Mouse (Mus musculus) heart, adult 2 months (tissue): ENCODE measurements around the gene Tmem104. TPM values are rescaled to one million over a fixed set of nuclear protein-coding genes. Genes with fewer than 3 reads are reported as not detected.

ENCODE experiments used
- DNase-seq, 2 experiments: peaks; one replicate each; pipeline ENCODE4 v3.0.0; 2021
- H3K27ac ChIP-seq: fragments of 200-600 bp; 2 replicates; pipeline ENCODE4 v1.8.1; 2022
- H3K27me3 ChIP-seq: fragments of 200-500 bp; 2 replicates; pipeline ENCODE4 v1.6.1; 2012; ENCODE audit warnings: mild to moderate bottlenecking, low read length, inconsistent platforms, mixed read lengths; ENCODE audit not compliant: control insufficient read depth, insufficient read depth
- H3K36me3 ChIP-seq: fragments of 200-500 bp; 2 replicates; pipeline ENCODE4 v1.6.1; 2012; ENCODE audit warnings: low read length, inconsistent platforms; ENCODE audit not compliant: control insufficient read depth, insufficient read depth
- H3K4me1 ChIP-seq: fragments of 200-500 bp; 2 replicates; pipeline ENCODE4 v1.6.1; 2011; ENCODE audit warnings: low read length; ENCODE audit not compliant: control insufficient read depth, insufficient read depth
- H3K4me3 ChIP-seq: fragments of 200-600 bp; 2 replicates; pipeline ENCODE4 v1.8.1; 2022
- H3K79me2 ChIP-seq: fragments of 200-500 bp; replicated peaks from 2 replicates; pipeline ENCODE4 v1.6.1; 2012; ENCODE audit warnings: mild to moderate bottlenecking, inconsistent platforms, low read length, moderate library complexity, mixed read lengths; ENCODE audit not compliant: control insufficient read depth, insufficient read depth
- H3K9ac ChIP-seq: fragments of 200-500 bp; 2 replicates; pipeline ENCODE4 v1.6.1; 2012; ENCODE audit warnings: low read depth, mild to moderate bottlenecking, control low read depth, inconsistent platforms, low read length, mixed read lengths
- CTCF ChIP-seq: fragments of 200-600 bp; IDR thresholded peaks from 2 replicates; pipeline ENCODE4 v1.8.1; 2022; ENCODE audit warnings: antibody characterized with exemption, mild to moderate bottlenecking, moderate library complexity
- EP300 ChIP-seq: fragments of 200-500 bp; IDR thresholded peaks from 2 replicates; pipeline ENCODE4 v1.6.1; 2011; ENCODE audit warnings: low read depth, low read length, control low read depth; ENCODE audit not compliant: insufficient read depth
- POLR2A ChIP-seq: fragments of 200-500 bp; IDR thresholded peaks from 2 replicates; pipeline ENCODE4 v1.6.1; 2011; ENCODE audit warnings: mild to moderate bottlenecking, low read depth, low read length, control low read depth; ENCODE audit not compliant: insufficient read depth
- WGBS: fragments of 180-500 bp; shearing (Covaris S2); methylation state at CpG from one replicate; pipeline ENCODE4 v1.1.7; 2018; 5-methylcytosine and 5-hydroxymethylcytosine counted together
- intact Hi-C: fragments of 180-260 bp; cut with DNase I; formaldehyde crosslinking; loops from one replicate; pipeline ENCODE4 v1.15.1; 2025
- polyA plus RNA-seq: library from polyadenylated mRNA; depleted of rRNA; stranded (reverse); fragments of >200 nt; gene quantifications from 2 replicates; pipeline ENCODE4 v1.2.3, GENCODE M21; 2012
- total RNA-seq, 2 experiments: library from RNA; stranded (reverse); gene quantifications; 2 replicates each; pipeline ENCODE4 v1.2.3; 2021

The Tmem104 gene
- total and polyA plus RNA-seq, 3 experiments: 8.8 to 11.6 (median 9.9) TPM

- TF ChIP-seq CTCF (no peak), POLR2A (no peak), EP300 (no peak)
- H3K36me3 ChIP-seq: no peaks in the 10 kb centered on the region
- H3K4me1 ChIP-seq: peaks cover 1% of the 10 kb centered on the region
- H3K27ac ChIP-seq: no peak overlapping the region
- no peak overlapping the region for H3K4me3 ChIP-seq
- WGBS: 85% methylated on average over 12 of the region's 12 CpGs
- no peaks in the 10 kb centered on the region for H3K27me3 ChIP-seq
- H3K79me2 ChIP-seq: no peaks in the 10 kb centered on the region
- H3K9ac ChIP-seq: no peak overlapping the region
- peak in 1 of 2 experiments; percentile 16 for DNase-seq
- intact Hi-C loops: no loop called here
Observed at GRCm38 (mm10) chr11:115283891-115284620, 96.8 kb downstream of the Tmem104 start.

GRCm38 (mm10) chr11:115285282-115285681 lies 98.0 kb downstream of the Tmem104 start:
- H3K9ac ChIP-seq: no peak overlapping the region
- H3K27me3 ChIP-seq: no peaks in the 10 kb centered on the region
- TF ChIP-seq CTCF (no peak), POLR2A (no peak), EP300 (no peak)
- DNase-seq: no peak
- no peaks in the 10 kb centered on the region for H3K79me2 ChIP-seq
- WGBS: 48% methylated on average over 4 of the region's 4 CpGs
- H3K36me3 ChIP-seq: no peaks in the 10 kb centered on the region
- H3K27ac ChIP-seq: no peak overlapping the region
- intact Hi-C loops: no loop called here
- peaks cover 1% of the 10 kb centered on the region for H3K4me1 ChIP-seq
- H3K4me3 ChIP-seq: no peak overlapping the region

- TF ChIP-seq EP300 (no peak), CTCF (no peak), POLR2A (no peak)
- H3K4me3 ChIP-seq: no peak overlapping the region
- WGBS: 71% methylated on average over 19 of the region's 19 CpGs
- H3K4me1 ChIP-seq: peaks cover 6% of the 10 kb centered on the region
- DNase-seq: no peak
- no peaks in the 10 kb centered on the region for H3K79me2 ChIP-seq
- H3K9ac ChIP-seq: no peak overlapping the region
- no peak overlapping the region for H3K27ac ChIP-seq
- H3K36me3 ChIP-seq: no peaks in the 10 kb centered on the region
- H3K27me3 ChIP-seq: no peaks in the 10 kb centered on the region
- intact Hi-C loops: no loop called here
Observed at GRCm38 (mm10) chr11:115286201-115286993, 99.1 kb downstream of the Tmem104 start.

- Histone ChIP-seq H3K4me3 (no peak overlapping the region), H3K36me3 (no peaks in the 10 kb centered on the region), H3K4me1 (peaks cover 6% of the 10 kb centered on the region; the same call in 1 of the 2 replicates), H3K27me3 (no peaks in the 10 kb centered on the region), H3K79me2 (no peaks in the 10 kb centered on the region), H3K27ac (no peak overlapping the region), H3K9ac (no peak overlapping the region)
- WGBS: 86% methylated on average over 5 of the region's 5 CpGs
- DNase-seq: no peak
- intact Hi-C loops: no loop called here
- TF ChIP-seq POLR2A: no peak
- TF ChIP-seq EP300: no peak
- TF ChIP-seq CTCF: no peak
Observed at GRCm38 (mm10) chr11:115287386-115287785, 100.1 kb downstream of the Tmem104 start.

- no peaks in the 10 kb centered on the region for H3K27me3 ChIP-seq
- H3K4me3 ChIP-seq: no peak overlapping the region
- H3K9ac ChIP-seq: no peak overlapping the region
- H3K4me1 ChIP-seq: peaks cover 6% of the 10 kb centered on the region; the same call in 1 of the 2 replicates
- H3K79me2 ChIP-seq: no peaks in the 10 kb centered on the region
- 64% methylated on average over 2 of the region's 2 CpGs for WGBS
- no peak overlapping the region for H3K27ac ChIP-seq
- H3K36me3 ChIP-seq: no peaks in the 10 kb centered on the region
- intact Hi-C loops: no loop called here
- DNase-seq: peak in 1 of 2 experiments; percentile 19
- TF ChIP-seq CTCF (no peak), EP300 (no peak), POLR2A (no peak)
Observed at GRCm38 (mm10) chr11:115288305-115288704, 101.0 kb downstream of the Tmem104 start.

GRCm38 (mm10) chr11:115289885-115290284 lies 102.6 kb downstream of the Tmem104 start:
- Histone ChIP-seq H3K27ac (no peak overlapping the region; the same call in 1 of the 2 replicates), H3K4me3 (no peak overlapping the region), H3K36me3 (no peaks in the 10 kb centered on the region), H3K79me2 (no peaks in the 10 kb centered on the region), H3K27me3 (no peaks in the 10 kb centered on the region), H3K9ac (no peak overlapping the region), H3K4me1 (peaks cover 6% of the 10 kb centered on the region; the same call in 1 of the 2 replicates)
- intact Hi-C loops: no loop called here
- 62% methylated on average over 8 of the region's 8 CpGs for WGBS
- no peak for TF ChIP-seq POLR2A
- no peak for TF ChIP-seq CTCF
- TF ChIP-seq EP300: no peak
- peak in 1 of 2 experiments; percentile 23 for DNase-seq
